Mouse (Mus musculus): ENCODE measurements around the gene Isca2. TPM values are rescaled to one million over a fixed set of nuclear protein-coding genes. Genes with fewer than 3 reads are reported as not detected.

Gene Isca2
- total RNA-seq (2021), result 10 to 100 TPM; 78.2 to 81.0 TPM

- peak; percentile 93 to 94 for DNase-seq
- intact Hi-C loops (cut with DNase I), result no loop called here
Observed at GRCm38 (mm10) chr12:84772726-84773441, at the start of gene Isca2, which contains the start of gene Npc2. Gene Isca2 (plus strand): TSS chr12:84773251. Gene Npc2 (minus strand): TSS chr12:84773152.

GRCm38 (mm10) chr12:84726391-84726790, 46.7 kb upstream of the Isca2 start:
- no peak for DNase-seq
- intact Hi-C loops (cut with DNase I), result no loop called here

- intact Hi-C loops (cut with DNase I), result no loop called here
- DNase-seq, result no peak
Observed at GRCm38 (mm10) chr12:84726986-84727385, 46.1 kb upstream of the Isca2 start.

GRCm38 (mm10) chr12:84727434-84727833, 45.6 kb upstream of the Isca2 start:
- DNase-seq, result no peak
- intact Hi-C loops (cut with DNase I), result no loop called here

GRCm38 (mm10) chr12:84728421-84728820, 44.6 kb upstream of the Isca2 start:
- DNase-seq, result no peak
- intact Hi-C loops (cut with DNase I), result no loop called here

- no peak for DNase-seq
- intact Hi-C loops (cut with DNase I), result no loop called here
Observed at GRCm38 (mm10) chr12:84733366-84733765, 39.7 kb upstream of the Isca2 start.

GRCm38 (mm10) chr12:84743496-84743895, 29.6 kb upstream of the Isca2 start:
- DNase-seq, result no peak
- intact Hi-C loops (cut with DNase I), result no loop called here

GRCm38 (mm10) chr12:84745700-84746099, 27.4 kb upstream of the Isca2 start:
- no peak for DNase-seq
- intact Hi-C loops (cut with DNase I), result no loop called here

GRCm38 (mm10) chr12:84748134-84748533, 24.9 kb upstream of the Isca2 start:
- intact Hi-C loops (cut with DNase I), result no loop called here
- DNase-seq, result no peak

- peak; percentile 54 to 60 for DNase-seq
Observed at GRCm38 (mm10) chr12:84750661-84751060, 22.4 kb upstream of the Isca2 start.

GRCm38 (mm10) chr12:84752131-84752977, 20.7 kb upstream of the Isca2 start:
- no peak for DNase-seq
- intact Hi-C loops (cut with DNase I), result no loop called here

More at GRCm38 (mm10) chr12:84750661-84751060, 22.4 kb upstream of the Isca2 start:
- intact Hi-C loops (cut with DNase I), result no loop called here

GRCm38 (mm10) chr12:84755008-84755695, 17.9 kb upstream of the Isca2 start:
- peak; percentile 68 to 72 for DNase-seq
- intact Hi-C loops (cut with DNase I), result loop anchor here (1.0 kb wide), 1 partner anchor 101 kb away; no protein-coding TSS in a partner anchor

- intact Hi-C loops (cut with DNase I), result no loop called here
- no peak for DNase-seq
Observed at GRCm38 (mm10) chr12:84756016-84756415, 17.0 kb upstream of the Isca2 start.

GRCm38 (mm10) chr12:84759063-84759462, 14.0 kb upstream of the Isca2 start:
- intact Hi-C loops (cut with DNase I), result no loop called here

GRCm38 (mm10) chr12:84762532-84762931, 10.5 kb upstream of the Isca2 start:
- no peak for DNase-seq
- intact Hi-C loops (cut with DNase I), result no loop called here

More at GRCm38 (mm10) chr12:84759063-84759462, 14.0 kb upstream of the Isca2 start:
- no peak for DNase-seq

- no peak for DNase-seq
- intact Hi-C loops (cut with DNase I), result no loop called here
Observed at GRCm38 (mm10) chr12:84763577-84764218, 9.4 kb upstream of the Isca2 start.

GRCm38 (mm10) chr12:84764756-84765155, 8.3 kb upstream of the Isca2 start:
- DNase-seq, result no peak
- intact Hi-C loops (cut with DNase I), result no loop called here

GRCm38 (mm10) chr12:84765506-84765905, 7.5 kb upstream of the Isca2 start:
- intact Hi-C loops (cut with DNase I), result no loop called here
- DNase-seq, result no peak

- intact Hi-C loops (cut with DNase I), result no loop called here
- no peak for DNase-seq
Observed at GRCm38 (mm10) chr12:84766113-84766735, 6.8 kb upstream of the Isca2 start.

- intact Hi-C loops (cut with DNase I), result no loop called here
- DNase-seq, result no peak
Observed at GRCm38 (mm10) chr12:84767510-84767909, 5.5 kb upstream of the Isca2 start.

Data from heart, postnatal 36 days (tissue).